Mouse (Mus musculus): ENCODE measurements around the gene Cfb.

- TF ChIP-seq CTCF (IDR thresholded peaks at IDR 0.05; ENCODE audit: extremely low read depth, insufficient read length, insufficient replicate concordance, low read depth, low read length) (no peak), POLR2A (IDR thresholded peaks at IDR 0.05; ENCODE audit: low read depth, low read length) (no peak)
Observed at GRCm38 (mm10) chr17:34807176-34807575, 55.1 kb downstream of the Cfb start.
